Mouse (Mus musculus) liver, embryonic 13.5 days (tissue): ENCODE results near the gene Yaf2. TPM values are rescaled to one million over a fixed set of nuclear protein-coding genes. Genes with fewer than 3 reads are reported as not detected.
"Not testable (repeated sequence)": the region's sequence is repeated elsewhere in the genome, so short reads cannot be mapped to it uniquely, and the experiment has no call there.

Source experiments
- ATAC-seq: fragments of 200-750 bp; cut with Nextera tagmentation; 2 replicates; pipeline ENCODE4 v1.8.0; 2017; ENCODE audit warnings: low read depth, mild to moderate bottlenecking, moderate number of reproducible peaks, moderate library complexity
- DNase-seq: peaks from one replicate; pipeline ENCODE4 v3.0.0; 2022
- H3K27ac ChIP-seq: fragments of 300-500 bp; sonication (generic); 2 replicates; pipeline ENCODE4 v1.5.1; 2015; ENCODE audit warnings: moderate library complexity, mild to moderate bottlenecking, inconsistent platforms
- H3K27me3 ChIP-seq: fragments of 300-500 bp; sonication (generic); 2 replicates; pipeline ENCODE4 v1.6.1; 2015; ENCODE audit warnings: mild to moderate bottlenecking, inconsistent platforms
- H3K36me3 ChIP-seq: fragments of 300-500 bp; sonication (generic); 2 replicates; pipeline ENCODE4 v1.6.1; 2015; ENCODE audit warnings: mild to moderate bottlenecking, inconsistent platforms
- H3K4me1 ChIP-seq: fragments of 300-500 bp; sonication (generic); replicated peaks from 2 replicates; pipeline ENCODE4 v1.6.1; 2015; ENCODE audit warnings: inconsistent platforms
- H3K4me2 ChIP-seq: fragments of 300-500 bp; sonication (generic); 2 replicates; pipeline ENCODE4 v1.6.1; 2015; ENCODE audit warnings: inconsistent platforms, mild to moderate bottlenecking, moderate library complexity
- H3K4me3 ChIP-seq: fragments of 300-500 bp; sonication (generic); replicated peaks from 2 replicates; pipeline ENCODE4 v1.5.1; 2015; ENCODE audit warnings: mild to moderate bottlenecking, inconsistent platforms
- H3K9ac ChIP-seq: fragments of 300-500 bp; sonication (generic); 2 replicates; pipeline ENCODE4 v1.6.1; 2015; ENCODE audit warnings: mild to moderate bottlenecking, inconsistent platforms
- H3K9me3 ChIP-seq: fragments of 300-500 bp; sonication (generic); replicated peaks from 2 replicates; pipeline ENCODE4 v1.6.1; 2016; ENCODE audit warnings: inconsistent platforms
- WGBS: fragments of 180-500 bp; shearing (Covaris S2); methylation state at CpG from one replicate; pipeline ENCODE4 v1.1.7; 2015; ENCODE audit not compliant: insufficient replicate concordance; 5-methylcytosine and 5-hydroxymethylcytosine counted together
- polyA plus RNA-seq: library from polyadenylated mRNA; unstranded; fragments of >200 nt; fragmentation: Nextera tagmentation; extraction: Ambion mirVana; gene quantifications from 2 replicates; pipeline ENCODE4 v1.2.1, GENCODE M21; 2015

Gene Yaf2
- 35.0 and 36.7 TPM in 2 replicates for polyA plus RNA-seq

- H3K27ac ChIP-seq: peak within 1 kb of the TSS; percentile 88
These were observed at the start of gene Yaf2 for GRCm38 (mm10) chr15:93336925-93337761. Gene Yaf2, minus strand, starts transcription at chr15:93336935.

GRCm38 (mm10) chr15:93381337-93381736 lies 44.6 kb upstream of the Yaf2 start:
- H3K4me2 ChIP-seq: no peak overlapping the region
- H3K4me1 ChIP-seq: no peaks in the 10 kb centered on the region
- H3K27ac ChIP-seq: no peak overlapping the region
- no peaks in the 10 kb centered on the region for H3K27me3 ChIP-seq
- H3K9me3 ChIP-seq: no peaks in the 10 kb centered on the region
- WGBS: 65% methylated on average over 5 of the region's 5 CpGs
- ATAC-seq (no peak), DNase-seq (no peak)
- peaks cover 13% of the 10 kb centered on the region for H3K36me3 ChIP-seq
- H3K4me3 ChIP-seq: no peak overlapping the region
- H3K9ac ChIP-seq: no peak overlapping the region

More at GRCm38 (mm10) chr15:93336925-93337761, at the start of gene Yaf2:
- peak; percentile 80 for DNase-seq
- Histone ChIP-seq H3K4me3 (peak within 1 kb of the TSS; percentile 94), H3K9ac (peak within 1 kb of the TSS; percentile 93), H3K9me3 (no peaks in the 10 kb centered on the region), H3K36me3 (peaks cover 8% of the 10 kb centered on the region), H3K4me1 (peaks cover 27% of the 10 kb centered on the region), H3K4me2 (peak within 1 kb of the TSS; percentile 96), H3K27me3 (0 out of 2 replicates have a peak, but pooled peaks cover 5% of the 10 kb centered on the region)
- WGBS: under 1% methylated on average over 65 of the region's 73 CpGs
- ATAC-seq: peak; percentile 91

GRCm38 (mm10) chr15:93379177-93379576 lies 42.4 kb upstream of the Yaf2 start:
- Histone ChIP-seq H3K27me3 (no peaks in the 10 kb centered on the region), H3K36me3 (no peaks in the 10 kb centered on the region), H3K9me3 (no peaks in the 10 kb centered on the region), H3K4me1 (peaks cover 17% of the 10 kb centered on the region), H3K4me3 (no peak overlapping the region), H3K27ac (no peak overlapping the region), H3K4me2 (no peak overlapping the region), H3K9ac (no peak overlapping the region)
- WGBS: 46% methylated on average over 3 of the region's 3 CpGs
- peak; percentile 61; the same call in 1 of the 2 replicates for ATAC-seq
- DNase-seq: peak; percentile 36

- WGBS: 69% methylated on average over 5 of the region's 5 CpGs
- no peak overlapping the region for H3K4me2 ChIP-seq
- no peak for ATAC-seq
These were observed 39.0 kb upstream of the Yaf2 start for GRCm38 (mm10) chr15:93375696-93376095.

GRCm38 (mm10) chr15:93372525-93373119 lies 35.9 kb upstream of the Yaf2 start:
- not testable (repeated sequence) for H3K4me3 ChIP-seq, H3K9me3 ChIP-seq, H3K27me3 ChIP-seq, H3K36me3 ChIP-seq
- ATAC-seq (peak; percentile 90), DNase-seq (peak; percentile 50)
- peak overlapping the region; percentile 95 for H3K27ac ChIP-seq
- peak overlapping the region; percentile 66 for H3K9ac ChIP-seq
- H3K4me1 ChIP-seq: peaks cover 39% of the 10 kb centered on the region
- H3K4me2 ChIP-seq: peak overlapping the region; percentile 47

More at GRCm38 (mm10) chr15:93375696-93376095, 39.0 kb upstream of the Yaf2 start:
- peaks cover 39% of the 10 kb centered on the region for H3K4me1 ChIP-seq
- H3K27me3 ChIP-seq: no peaks in the 10 kb centered on the region
- no peak overlapping the region for H3K9ac ChIP-seq
- no peaks in the 10 kb centered on the region for H3K36me3 ChIP-seq
- H3K9me3 ChIP-seq: no peaks in the 10 kb centered on the region
- H3K4me3 ChIP-seq: no peak overlapping the region
- DNase-seq: no peak
- H3K27ac ChIP-seq: no peak overlapping the region

GRCm38 (mm10) chr15:93371838-93372237 lies 35.1 kb upstream of the Yaf2 start:
- Histone ChIP-seq H3K27me3 (no peaks in the 10 kb centered on the region), H3K27ac (peak overlapping the region; percentile 95), H3K4me1 (peaks cover 39% of the 10 kb centered on the region), H3K4me2 (no peak overlapping the region), H3K9ac (no peak overlapping the region), H3K9me3 (no peaks in the 10 kb centered on the region), H3K4me3 (no peak overlapping the region), H3K36me3 (no peaks in the 10 kb centered on the region)
- no peak for ATAC-seq
- DNase-seq: no peak
- WGBS: 71% methylated on average over 2 of the region's 2 CpGs

GRCm38 (mm10) chr15:93368558-93368957 lies 31.8 kb upstream of the Yaf2 start:
- Histone ChIP-seq H3K9ac (no peak overlapping the region), H3K9me3 (no peaks in the 10 kb centered on the region), H3K4me3 (no peak overlapping the region), H3K4me1 (peaks cover 15% of the 10 kb centered on the region), H3K36me3 (no peaks in the 10 kb centered on the region), H3K27me3 (no peaks in the 10 kb centered on the region), H3K27ac (no peak overlapping the region), H3K4me2 (no peak overlapping the region)
- WGBS: 48% methylated on average over 9 of the region's 9 CpGs
- ATAC-seq (no peak), DNase-seq (no peak)

- H3K9me3 ChIP-seq: no peaks in the 10 kb centered on the region
- H3K27ac ChIP-seq: no peak overlapping the region
- 72% methylated on average over 6 of the region's 6 CpGs for WGBS
- DNase-seq (no peak), ATAC-seq (no peak)
- no peaks in the 10 kb centered on the region for H3K4me1 ChIP-seq
- H3K4me3 ChIP-seq: no peak overlapping the region
- no peak overlapping the region for H3K4me2 ChIP-seq
- H3K36me3 ChIP-seq: no peaks in the 10 kb centered on the region
- H3K9ac ChIP-seq: no peak overlapping the region
- H3K27me3 ChIP-seq: no peaks in the 10 kb centered on the region
These were observed 28.8 kb upstream of the Yaf2 start for GRCm38 (mm10) chr15:93365561-93365960.

GRCm38 (mm10) chr15:93358346-93359095 lies 21.8 kb upstream of the Yaf2 start:
- no peak overlapping the region for H3K4me2 ChIP-seq
- H3K27me3 ChIP-seq: no peaks in the 10 kb centered on the region
- no peak for ATAC-seq
- no peak overlapping the region for H3K9ac ChIP-seq
- no peak overlapping the region for H3K27ac ChIP-seq
- no peak overlapping the region for H3K4me3 ChIP-seq
- H3K4me1 ChIP-seq: no peaks in the 10 kb centered on the region
- 70% methylated on average over 18 of the region's 19 CpGs for WGBS
- no peak for DNase-seq
- no peaks in the 10 kb centered on the region for H3K36me3 ChIP-seq
- no peaks in the 10 kb centered on the region for H3K9me3 ChIP-seq

GRCm38 (mm10) chr15:93340630-93341379 lies 4.1 kb upstream of the Yaf2 start:
- H3K4me2 ChIP-seq: no peak overlapping the region

GRCm38 (mm10) chr15:93336658-93336924 lies 144 bp downstream of the Yaf2 start:
- Histone ChIP-seq H3K4me2 (peak overlapping the region; percentile 96), H3K9ac (peak overlapping the region; percentile 93), H3K4me3 (peak overlapping the region; percentile 94), H3K27ac (peak overlapping the region; percentile 88), H3K9me3 (no peaks in the 10 kb centered on the region), H3K36me3 (peaks cover 8% of the 10 kb centered on the region), H3K27me3 (0 out of 2 replicates have a peak, but pooled peaks cover 5% of the 10 kb centered on the region), H3K4me1 (peaks cover 27% of the 10 kb centered on the region)
- no peak for DNase-seq
- under 1% methylated on average over 30 of the region's 52 CpGs for WGBS
- ATAC-seq: no peak

More at GRCm38 (mm10) chr15:93340630-93341379, 4.1 kb upstream of the Yaf2 start:
- no peak for DNase-seq
- H3K9ac ChIP-seq: no peak overlapping the region
- H3K27me3 ChIP-seq: 0 out of 2 replicates have a peak, but pooled peaks cover 5% of the 10 kb centered on the region
- no peak overlapping the region for H3K4me3 ChIP-seq
- no peaks in the 10 kb centered on the region for H3K9me3 ChIP-seq
- no peak for ATAC-seq
- WGBS: 62% methylated on average over 10 of the region's 10 CpGs
- H3K36me3 ChIP-seq: no peaks in the 10 kb centered on the region
- no peak overlapping the region for H3K27ac ChIP-seq
- H3K4me1 ChIP-seq: peaks cover 17% of the 10 kb centered on the region
